ENCODE assay signal across 9 mouse cellular contexts in genomic region chr16:92715599-92716483, GRCm38 (mm10).
DNase-seq lines count a peak whose midpoint lies in the region; ATAC-seq and TF ChIP-seq lines count a peak whose summit lies in the region.
"Had no signal": no experiment of that assay in that cellular context is flagged by ENCODE, and none has a peak within 500 bp of the region (broad histone marks: within the 10 kb centered on the region; RNA-seq: fewer than 3 reads in every experiment).

No protein-coding gene starts in this region.

- WGBS in lung, embryonic 16.5 days, result 30% methylated on average over 15 of the region's 15 CpGs
- 42% methylated on average over 15 of the region's 15 CpGs for WGBS in hindbrain, postnatal 0 days

- H3K4me2 ChIP-seq in lung, embryonic 16.5 days (ENCODE audit: low read depth, low read length), result no peak overlapping the region
- no peak overlapping the region for H3K4me2 ChIP-seq in hindbrain, postnatal 0 days (ENCODE audit: low read depth, low read length)

- peak overlapping the region; percentile 32 for H3K4me3 ChIP-seq in erythroblast, embryonic 14.5 days (replicated peaks)
- no peak overlapping the region for H3K4me3 ChIP-seq in lung, embryonic 16.5 days (ENCODE audit: low read length)
- no peak overlapping the region for H3K4me3 ChIP-seq in hindbrain, postnatal 0 days (ENCODE audit: low read length)

- peak; percentile 10 for DNase-seq in gastrocnemius, adult 18-20 months (ENCODE audit: low spot score)
- no peak for DNase-seq in gastrocnemius, postnatal 10 days
- DNase-seq in thymus, adult 18-20 months, result peak; percentile 79 to 88
- no peak for DNase-seq in hindbrain, postnatal 0 days (ENCODE audit: low spot score)
- no peak for DNase-seq in embryo, embryonic 9.5 days (ENCODE audit: extremely low spot score)
- DNase-seq: cerebellum, adult 11 months had no signal

- ATAC-seq in lung, embryonic 16.5 days (ENCODE audit: low read depth), result peak; percentile 48; the same call in 1 of the 2 replicates
- ATAC-seq in hindbrain, postnatal 0 days, result no peak
- ATAC-seq in cerebellum, adult (ENCODE audit: insufficient number of reproducible peaks, low FRiP score, low TSS enrichment), result no peak

- H3K9ac ChIP-seq in lung, embryonic 16.5 days (ENCODE audit: low read length), result no peak overlapping the region
- no peak overlapping the region for H3K9ac ChIP-seq in hindbrain, postnatal 0 days (replicated peaks; ENCODE audit: low read length)

- H3K4me1 ChIP-seq in erythroblast, embryonic 14.5 days (ENCODE audit: control insufficient read depth), result peaks cover 74% of the 10 kb centered on the region
- H3K4me1 ChIP-seq in lung, embryonic 16.5 days (replicated peaks; ENCODE audit: control insufficient read depth, insufficient read depth, low read length), result peaks cover 5% of the 10 kb centered on the region
- H3K4me1 ChIP-seq in hindbrain, postnatal 0 days (ENCODE audit: insufficient read depth, low read length), result no peaks in the 10 kb centered on the region

- no peak overlapping the region for H3K27ac ChIP-seq in lung, embryonic 16.5 days (ENCODE audit: low read length)
- no peak overlapping the region for H3K27ac ChIP-seq in hindbrain, postnatal 0 days

- TF ChIP-seq CTCF in hindbrain, postnatal 0 days (IDR thresholded peaks at IDR 0.05; ENCODE audit: low read depth), result no peak

- H3K9me3 ChIP-seq in erythroblast, embryonic 14.5 days (ENCODE audit: control insufficient read depth, low read length), result peaks cover 10% of the 10 kb centered on the region
- H3K9me3 ChIP-seq in lung, embryonic 16.5 days (ENCODE audit: control insufficient read depth, low read length), result no peaks in the 10 kb centered on the region
- no peaks in the 10 kb centered on the region for H3K9me3 ChIP-seq in hindbrain, postnatal 0 days (ENCODE audit: low read length)

- H3K27me3 ChIP-seq in erythroblast, embryonic 14.5 days (ENCODE audit: control insufficient read depth), result no peaks in the 10 kb centered on the region; the same call in 1 of the 2 replicates
- H3K27me3 ChIP-seq in lung, embryonic 16.5 days (ENCODE audit: control insufficient read depth, insufficient read depth, low read depth, low read length), result no peaks in the 10 kb centered on the region
- no peaks in the 10 kb centered on the region for H3K27me3 ChIP-seq in hindbrain, postnatal 0 days (ENCODE audit: insufficient read depth, low read length)

- peaks cover 8% of the 10 kb centered on the region for H3K36me3 ChIP-seq in erythroblast, embryonic 14.5 days (ENCODE audit: control insufficient read depth)
- H3K36me3 ChIP-seq in lung, embryonic 16.5 days (ENCODE audit: control insufficient read depth, insufficient read depth, low read length), result no peaks in the 10 kb centered on the region
- no peaks in the 10 kb centered on the region for H3K36me3 ChIP-seq in hindbrain, postnatal 0 days (ENCODE audit: insufficient read depth, low read length)

Comparison
In these comparisons a context has a peak if more than half of its experiments do, and no peak if none do; other contexts are left out.
1. DNase-seq: peak in gastrocnemius, adult 18-20 months (single experiment) and thymus, adult 18-20 months (2 of 2); none in gastrocnemius, postnatal 10 days (single experiment), hindbrain, postnatal 0 days (single experiment) and embryo, embryonic 9.5 days (single experiment).